In genomic region chr5:35162607-35163006, GRCm38 (mm10) we compare ENCODE assay signal across 25 mouse cellular contexts. TPM values are rescaled to one million over a fixed set of nuclear protein-coding genes. Genes with fewer than 3 reads are reported as not detected.
DNase-seq lines count a peak whose midpoint lies in the region; ATAC-seq and TF ChIP-seq lines count a peak whose summit lies in the region.
"Had no signal": no experiment of that assay in that cellular context is flagged by ENCODE, and none has a peak within 500 bp of the region (broad histone marks: within the 10 kb centered on the region; RNA-seq: fewer than 3 reads in every experiment).

No protein-coding gene starts in this region.

- TF ChIP-seq EP300 in CH12.LX (IDR thresholded peaks at IDR 0.05; ENCODE audit: low read length), result no peak
- no peak for TF ChIP-seq EP300 in liver, embryonic 14.5 days (IDR thresholded peaks at IDR 0.05; ENCODE audit: low read depth)
- no peak for TF ChIP-seq EP300 in liver, postnatal 0 days (IDR thresholded peaks at IDR 0.05; ENCODE audit: low read depth)

- peaks cover 63% of the 10 kb centered on the region for H3K4me1 ChIP-seq in heart, embryonic 10.5 days
- peaks cover 14 to 29% of the 10 kb centered on the region in 2 experiments for H3K4me1 ChIP-seq in CH12.LX (ENCODE audit: control insufficient read depth in 1 of 2, insufficient read depth in 2 of 2)
- H3K4me1 ChIP-seq in liver, embryonic 14.5 days (replicated peaks; ENCODE audit: control insufficient read depth in 2 of 2, insufficient read depth in 2 of 2, low read length in 1 of 2), result peaks cover 34 to 61% of the 10 kb centered on the region in 2 experiments
- peaks cover 23% of the 10 kb centered on the region for H3K4me1 ChIP-seq in liver, postnatal 0 days (ENCODE audit: insufficient read depth)
- H3K4me1 ChIP-seq in forebrain, embryonic 16.5 days (replicated peaks; ENCODE audit: control insufficient read depth, insufficient read depth, low read length), result peaks cover 9% of the 10 kb centered on the region

- TF ChIP-seq CTCF in CH12.LX (conservative IDR thresholded peaks at IDR 0.05 in 1 of 2, IDR thresholded peaks at IDR 0.05 in 1 of 2; ENCODE audit: low read depth in 2 of 2, low read length in 2 of 2), result no peak
- TF ChIP-seq CTCF in liver, embryonic 14.5 days (IDR thresholded peaks at IDR 0.05; ENCODE audit: low read depth), result no peak
- TF ChIP-seq CTCF in liver, postnatal 0 days (IDR thresholded peaks at IDR 0.05; ENCODE audit: low read depth), result no peak

- H3K9me3 ChIP-seq in heart, embryonic 10.5 days, result no peaks in the 10 kb centered on the region
- peaks cover 8% of the 10 kb centered on the region for H3K9me3 ChIP-seq in CH12.LX (replicated peaks; ENCODE audit: low read length)
- no peaks in the 10 kb centered on the region for H3K9me3 ChIP-seq in liver, embryonic 14.5 days (ENCODE audit: control insufficient read depth, low read length)
- no peaks in the 10 kb centered on the region for H3K9me3 ChIP-seq in liver, postnatal 0 days (ENCODE audit: low read length)
- no peaks in the 10 kb centered on the region for H3K9me3 ChIP-seq in forebrain, embryonic 16.5 days (ENCODE audit: control insufficient read depth, low read length)
- H3K9me3 ChIP-seq: embryonic facial prominence, embryonic 10.5 days; embryonic facial prominence, embryonic 13.5 days; forebrain, embryonic 12.5 days; forebrain, embryonic 15.5 days; G1E; heart, embryonic 13.5 days; hindbrain, embryonic 15.5 days had no signal

- peak overlapping the region; percentile 74 for H3K27ac ChIP-seq in heart, embryonic 10.5 days
- H3K27ac ChIP-seq in CH12.LX (ENCODE audit: insufficient read depth, low read depth), result no peak overlapping the region
- H3K27ac ChIP-seq in liver, embryonic 14.5 days, result peak overlapping the region; percentile 56
- peak overlapping the region; percentile 34; the same call in 1 of the 2 replicates for H3K27ac ChIP-seq in liver, postnatal 0 days (ENCODE audit: low read depth)
- no peak overlapping the region for H3K27ac ChIP-seq in forebrain, embryonic 16.5 days (ENCODE audit: low read length)
- H3K27ac ChIP-seq: embryonic facial prominence, embryonic 10.5 days; embryonic facial prominence, embryonic 13.5 days; forebrain, embryonic 12.5 days; forebrain, embryonic 15.5 days; heart, embryonic 13.5 days; hindbrain, embryonic 15.5 days had no signal

- H3K4me2 ChIP-seq in CH12.LX (ENCODE audit: insufficient read depth, low read depth, poor library complexity, severe bottlenecking), result no peak overlapping the region
- peak overlapping the region; percentile 82 for H3K4me2 ChIP-seq in liver, embryonic 14.5 days (ENCODE audit: low read depth)
- H3K4me2 ChIP-seq in liver, postnatal 0 days (ENCODE audit: low read depth, low read length), result no peak overlapping the region
- H3K4me2 ChIP-seq in forebrain, embryonic 16.5 days (ENCODE audit: low read length), result no peak overlapping the region
- H3K4me2 ChIP-seq: embryonic facial prominence, embryonic 13.5 days; forebrain, embryonic 12.5 days; forebrain, embryonic 15.5 days; heart, embryonic 13.5 days; hindbrain, embryonic 15.5 days had no signal

- no peak overlapping the region for H3K4me3 ChIP-seq in heart, embryonic 10.5 days
- no peak overlapping the region for H3K4me3 ChIP-seq in CH12.LX (replicated peaks in 1 of 3; ENCODE audit: low read depth in 2 of 3, low read length in 2 of 3, poor library complexity in 1 of 3)
- no peak overlapping the region for H3K4me3 ChIP-seq in liver, embryonic 14.5 days (ENCODE audit: insufficient read depth in 1 of 2, low read depth in 2 of 2, low read length in 2 of 2)
- H3K4me3 ChIP-seq in liver, postnatal 0 days (ENCODE audit: low read depth, low read length), result no peak overlapping the region
- no peak overlapping the region for H3K4me3 ChIP-seq in forebrain, embryonic 16.5 days (replicated peaks; ENCODE audit: low read length)
- H3K4me3 ChIP-seq: embryonic facial prominence, embryonic 10.5 days; embryonic facial prominence, embryonic 13.5 days; forebrain, embryonic 12.5 days; forebrain, embryonic 15.5 days; heart, embryonic 13.5 days; hindbrain, embryonic 15.5 days had no signal

- no peak overlapping the region for H3K9ac ChIP-seq in CH12.LX (ENCODE audit: insufficient read depth, low read depth)
- H3K9ac ChIP-seq in liver, embryonic 14.5 days (replicated peaks), result peak overlapping the region; percentile 46
- no peak overlapping the region for H3K9ac ChIP-seq in liver, postnatal 0 days (replicated peaks)
- no peak overlapping the region for H3K9ac ChIP-seq in forebrain, embryonic 16.5 days (replicated peaks; ENCODE audit: low read depth, low read length)
- H3K9ac ChIP-seq: embryonic facial prominence, embryonic 13.5 days; forebrain, embryonic 12.5 days; forebrain, embryonic 15.5 days; heart, embryonic 13.5 days; hindbrain, embryonic 15.5 days had no signal

- in situ Hi-C loops in CH12.LX (cut with MboI; ENCODE audit: low pct_ligation_motif_present, low pct_unique_long_range_greater_than_20kb, low sequenced_read_pairs), result no loop called here

- 0 out of 2 replicates have a peak, but pooled peaks cover 4% of the 10 kb centered on the region for H3K27me3 ChIP-seq in heart, embryonic 10.5 days (ENCODE audit: insufficient read depth, poor library complexity, severe bottlenecking)
- peaks cover 56% of the 10 kb centered on the region for H3K27me3 ChIP-seq in CH12.LX (replicated peaks)
- H3K27me3 ChIP-seq in liver, embryonic 14.5 days (ENCODE audit: control insufficient read depth, insufficient read depth, low read length), result no peaks in the 10 kb centered on the region
- H3K27me3 ChIP-seq in liver, postnatal 0 days (ENCODE audit: insufficient read depth, low read length), result no peaks in the 10 kb centered on the region
- H3K27me3 ChIP-seq in forebrain, embryonic 16.5 days (replicated peaks; ENCODE audit: control insufficient read depth, insufficient read depth, low read length), result no peaks in the 10 kb centered on the region
- H3K27me3 ChIP-seq: embryonic facial prominence, embryonic 13.5 days; forebrain, embryonic 12.5 days; forebrain, embryonic 15.5 days; heart, embryonic 13.5 days; hindbrain, embryonic 15.5 days had no signal

- no peaks in the 10 kb centered on the region for H3K79me2 ChIP-seq in CH12.LX (replicated peaks; ENCODE audit: control insufficient read depth, extremely low read depth, insufficient read depth, poor library complexity, severe bottlenecking)

- no peaks in the 10 kb centered on the region for H3K36me3 ChIP-seq in heart, embryonic 10.5 days
- H3K36me3 ChIP-seq in CH12.LX (replicated peaks in 1 of 2; ENCODE audit: control insufficient read depth in 1 of 2, insufficient read depth in 1 of 2, low read length in 1 of 2), result no peaks in the 10 kb centered on the region
- no peaks in the 10 kb centered on the region for H3K36me3 ChIP-seq in liver, embryonic 14.5 days (replicated peaks; ENCODE audit: control insufficient read depth, insufficient read depth, low read depth)
- no peaks in the 10 kb centered on the region for H3K36me3 ChIP-seq in liver, postnatal 0 days (replicated peaks; ENCODE audit: insufficient read depth, low read length)
- no peaks in the 10 kb centered on the region for H3K36me3 ChIP-seq in forebrain, embryonic 16.5 days (ENCODE audit: control insufficient read depth, insufficient read depth)
- H3K36me3 ChIP-seq: embryonic facial prominence, embryonic 10.5 days; embryonic facial prominence, embryonic 13.5 days; forebrain, embryonic 12.5 days; forebrain, embryonic 15.5 days; G1E; heart, embryonic 13.5 days; hindbrain, embryonic 15.5 days had no signal

- dilution Hi-C loops in CH12.LX (cut with MboI; ENCODE audit: extremely low pct_ligation_motif_present, extremely low pct_unique_long_range_greater_than_20kb, low sequenced_read_pairs), result no loop called here

- TF ChIP-seq RAD21 in CH12.LX (IDR thresholded peaks at IDR 0.05; ENCODE audit: low read depth, low read length), result no peak

- ATAC-seq in liver, embryonic 14.5 days (ENCODE audit: insufficient read depth), result no peak
- ATAC-seq in liver, postnatal 0 days, result no peak
- ATAC-seq in forebrain, embryonic 16.5 days, result no peak
- ATAC-seq: forebrain, embryonic 15.5 days; Patski had no signal

- WGBS in heart, embryonic 10.5 days, result 89% methylated on average over 4 of the region's 4 CpGs
- 88% methylated on average over 4 of the region's 4 CpGs for WGBS in liver, embryonic 14.5 days (ENCODE audit: insufficient replicate concordance)
- WGBS in liver, postnatal 0 days (ENCODE audit: insufficient replicate concordance), result 92% methylated on average over 4 of the region's 4 CpGs
- 85% methylated on average over 4 of the region's 4 CpGs for WGBS in forebrain, embryonic 16.5 days

- TF ChIP-seq POLR2A in CH12.LX (IDR thresholded peaks at IDR 0.05; ENCODE audit: low read depth, low read length), result no peak

- no peak for DNase-seq in heart, embryonic 10.5 days (ENCODE audit: low spot score)
- DNase-seq in heart, adult 11 months, result no peak
- no peak for DNase-seq in CH12.LX (ENCODE audit: extremely low read depth)
- no peak for DNase-seq in liver, embryonic 14.5 days (ENCODE audit: low read depth in 3 of 3, low spot score in 3 of 3)
- no peak for DNase-seq in liver, postnatal 0 days
- DNase-seq in c-Kit-positive CD71-positive TER-119-positive erythroid progenitor cells, embryonic 14.5 days (ENCODE audit: low spot score), result no peak
- DNase-seq: adrenal gland, postnatal 10 days; adrenal gland, postnatal 36 days; cerebellum, adult 11-12 months; cerebellum, adult 8-10 months; cerebellum, postnatal 10 days; embryo, embryonic 11 days; gastrocnemius, postnatal 14 days; heart, adult 18-20 months; heart, postnatal 14 days; heart, postnatal 4 days had no signal

TF ChIP-seq in CH12.LX, 34 proteins besides CTCF, POLR2A, EP300 and RAD21:
- TF ChIP-seq IRF4 (IDR thresholded peaks at IDR 0.05; ENCODE audit: low read depth, low read length) (no peak), USF2 (conservative IDR thresholded peaks at IDR 0.05; ENCODE audit: low read depth, low read length) (no peak), ZMIZ1 (IDR thresholded peaks at IDR 0.05; ENCODE audit: low read depth, low read length) (no peak), USF1 (IDR thresholded peaks at IDR 0.05; ENCODE audit: low read depth, low read length) (no peak), TCF12 (IDR thresholded peaks at IDR 0.05; ENCODE audit: low read depth, low read length) (peak; percentile 50; the same call in 1 of the 2 replicates), CHD2 (IDR thresholded peaks at IDR 0.05; ENCODE audit: low read length) (no peak)

RNA-seq across cellular contexts. Expression of gene Lrpap1, which starts 57.0 kb away (rescaled TPM):
- polyA plus RNA-seq in heart, embryonic 10.5 days (2016; fragmentation: Nextera tagmentation; extraction: Ambion mirVana), result 114 and 121 TPM in 2 replicates
- total RNA-seq in CH12.LX (2012; rRNA removed) (39.6 and 44.5 TPM in 2 replicates), CH12.LX (2014; rRNA removed) (22.9 and 26.5 TPM in 2 replicates)
- 43.7 and 55.5 TPM in 2 replicates for polyA plus RNA-seq in CH12.LX (2012; ENCODE audit: insufficient read length, low read depth)
- polyA plus RNA-seq in liver, embryonic 14.5 days (2012; rRNA removed), result 17.7 and 22.7 TPM in 2 replicates
- 72.6 and 80.2 TPM in 2 replicates for polyA plus RNA-seq in liver, embryonic 14.5 days (2014; fragmentation: Nextera tagmentation; extraction: Ambion mirVana)
- 48.8 and 56.4 TPM in 2 replicates for polyA plus RNA-seq in liver, postnatal 0 days (2015; fragmentation: Nextera tagmentation; extraction: Ambion mirVana)
- 151 and 155 TPM in 2 replicates for polyA plus RNA-seq in forebrain, embryonic 16.5 days (2015; fragmentation: Nextera tagmentation; extraction: Ambion mirVana)

Comparison
In these comparisons a context has a peak if more than half of its experiments do, and no peak if none do; other contexts are left out.
1. H3K27ac ChIP-seq: peak in heart, embryonic 10.5 days (single experiment), liver, embryonic 14.5 days (single experiment) and liver, postnatal 0 days (single experiment); none in CH12.LX (single experiment) and forebrain, embryonic 16.5 days (single experiment).